In genomic region chr5:121883356-121883755, GRCm38 (mm10) we compare ENCODE assay signal across 27 mouse cellular contexts. TPM values are rescaled to one million over a fixed set of nuclear protein-coding genes. Genes with fewer than 3 reads are reported as not detected.
DNase-seq lines count a peak whose midpoint lies in the region; ATAC-seq and TF ChIP-seq lines count a peak whose summit lies in the region.
"Had no signal": no experiment of that assay in that cellular context is flagged by ENCODE, and none has a peak within 500 bp of the region (broad histone marks: within the 10 kb centered on the region; RNA-seq: fewer than 3 reads in every experiment).

No protein-coding gene starts in this region.

- no peaks in the 10 kb centered on the region for H3K27me3 ChIP-seq in hindbrain, embryonic 12.5 days
- H3K27me3 ChIP-seq in hindbrain, embryonic 11.5 days (ENCODE audit: control insufficient read depth, insufficient read depth, low read length) = no peaks in the 10 kb centered on the region
- no peaks in the 10 kb centered on the region for H3K27me3 ChIP-seq in kidney, postnatal 0 days (ENCODE audit: insufficient read depth, low read length)
- H3K27me3 ChIP-seq in hindbrain, postnatal 0 days (ENCODE audit: insufficient read depth, low read length) = no peaks in the 10 kb centered on the region
- H3K27me3 ChIP-seq: forebrain, embryonic 15.5 days; heart, embryonic 12.5 days; heart, embryonic 15.5 days; hindbrain, embryonic 15.5 days had no signal

- intact Hi-C loops in left cerebral cortex, postnatal 36 days (cut with DNase I) = no loop called here

- no peak overlapping the region for H3K9ac ChIP-seq in hindbrain, embryonic 12.5 days
- H3K9ac ChIP-seq in hindbrain, embryonic 11.5 days (ENCODE audit: low read depth, low read length) = no peak overlapping the region
- H3K9ac ChIP-seq in kidney, postnatal 0 days (ENCODE audit: low read depth, low read length) = no peak overlapping the region
- H3K9ac ChIP-seq in hindbrain, postnatal 0 days (replicated peaks; ENCODE audit: low read length) = no peak overlapping the region
- H3K9ac ChIP-seq: embryonic facial prominence, embryonic 13.5 days; forebrain, embryonic 12.5 days; forebrain, embryonic 15.5 days; heart, embryonic 12.5 days; heart, embryonic 15.5 days; hindbrain, embryonic 15.5 days had no signal

- ATAC-seq in hindbrain, embryonic 12.5 days (ENCODE audit: low FRiP score) = peak; percentile 38
- ATAC-seq in hindbrain, embryonic 11.5 days (ENCODE audit: low FRiP score) = no peak
- 0 out of 2 replicates have a peak, but pooled peaks have one; percentile 22 for ATAC-seq in kidney, postnatal 0 days (replicated peaks; ENCODE audit: low FRiP score, low read depth)
- ATAC-seq in hindbrain, postnatal 0 days = peak; percentile 55; the same call in 1 of the 2 replicates
- ATAC-seq: activated CD4-positive, CD25-positive, alpha-beta regulatory T cell, adult 4 months; forebrain, embryonic 15.5 days; inflammation-experienced regulatory T-cells, adult 6 months had no signal

- DNase-seq in hindbrain, embryonic 11.5 days (ENCODE audit: low spot score) = no peak
- DNase-seq in kidney, postnatal 0 days (ENCODE audit: low spot score) = no peak
- DNase-seq in kidney, adult 8-10 months = no peak
- DNase-seq in hindbrain, postnatal 0 days (ENCODE audit: low spot score) = no peak
- no peak for DNase-seq in left cerebral cortex, postnatal 36 days (ENCODE audit: low spot score in 2 of 2)
- DNase-seq: adrenal gland, adult 8-10 months; adrenal gland, postnatal 25 days; cerebellum, adult 11-12 months; cerebellum, adult 8-10 months; cerebellum, postnatal 10 days; cerebellum, postnatal 36 days; embryo, embryonic 11 days; gastrocnemius, postnatal 25 days; heart, adult 18-20 months; heart, postnatal 10 days; heart, postnatal 36 days had no signal

- no peak overlapping the region for H3K4me3 ChIP-seq in hindbrain, embryonic 12.5 days
- H3K4me3 ChIP-seq in hindbrain, embryonic 11.5 days (ENCODE audit: low read depth, low read length) = no peak overlapping the region
- no peak overlapping the region for H3K4me3 ChIP-seq in kidney, postnatal 0 days (replicated peaks; ENCODE audit: low read depth, low read length)
- H3K4me3 ChIP-seq in hindbrain, postnatal 0 days (ENCODE audit: low read length) = no peak overlapping the region
- H3K4me3 ChIP-seq: embryonic facial prominence, embryonic 10.5 days; embryonic facial prominence, embryonic 13.5 days; erythroblast, embryonic 14.5 days; forebrain, embryonic 12.5 days; forebrain, embryonic 15.5 days; heart, embryonic 12.5 days; heart, embryonic 15.5 days; hindbrain, embryonic 15.5 days had no signal

- peaks cover 11% of the 10 kb centered on the region for H3K36me3 ChIP-seq in hindbrain, embryonic 12.5 days
- 0 out of 2 replicates have a peak, but pooled peaks cover 3% of the 10 kb centered on the region for H3K36me3 ChIP-seq in hindbrain, embryonic 11.5 days (ENCODE audit: control insufficient read depth, insufficient read depth, low read length)
- H3K36me3 ChIP-seq in kidney, postnatal 0 days (ENCODE audit: insufficient read depth, low read length) = no peaks in the 10 kb centered on the region
- no peaks in the 10 kb centered on the region for H3K36me3 ChIP-seq in hindbrain, postnatal 0 days (ENCODE audit: insufficient read depth, low read length)
- H3K36me3 ChIP-seq: embryonic facial prominence, embryonic 13.5 days; forebrain, embryonic 15.5 days; heart, embryonic 15.5 days had no signal

- TF ChIP-seq CTCF in kidney, postnatal 0 days (IDR thresholded peaks at IDR 0.05; ENCODE audit: low read depth) = no peak
- TF ChIP-seq CTCF in hindbrain, postnatal 0 days (IDR thresholded peaks at IDR 0.05; ENCODE audit: low read depth) = no peak

- 74% methylated on average over 8 of the region's 8 CpGs for WGBS in hindbrain, embryonic 12.5 days
- WGBS in hindbrain, embryonic 11.5 days = 80% methylated on average over 8 of the region's 8 CpGs
- WGBS in kidney, postnatal 0 days = 68% methylated on average over 8 of the region's 8 CpGs
- WGBS in hindbrain, postnatal 0 days = 68% methylated on average over 8 of the region's 8 CpGs

- H3K27ac ChIP-seq in hindbrain, embryonic 12.5 days = no peak overlapping the region
- no peak overlapping the region for H3K27ac ChIP-seq in hindbrain, embryonic 11.5 days (ENCODE audit: low read depth, low read length)
- no peak overlapping the region for H3K27ac ChIP-seq in kidney, postnatal 0 days
- no peak overlapping the region for H3K27ac ChIP-seq in hindbrain, postnatal 0 days
- H3K27ac ChIP-seq: embryonic facial prominence, embryonic 10.5 days; embryonic facial prominence, embryonic 13.5 days; forebrain, embryonic 12.5 days; forebrain, embryonic 15.5 days; heart, embryonic 15.5 days; hindbrain, embryonic 15.5 days had no signal

- H3K9me3 ChIP-seq in hindbrain, embryonic 12.5 days (replicated peaks) = 0 out of 2 replicates have a peak, but pooled peaks cover 4% of the 10 kb centered on the region
- no peaks in the 10 kb centered on the region for H3K9me3 ChIP-seq in hindbrain, embryonic 11.5 days (ENCODE audit: control insufficient read depth, low read length)
- H3K9me3 ChIP-seq in kidney, postnatal 0 days (replicated peaks; ENCODE audit: low read length) = no peaks in the 10 kb centered on the region
- no peaks in the 10 kb centered on the region for H3K9me3 ChIP-seq in hindbrain, postnatal 0 days (ENCODE audit: low read length)
- H3K9me3 ChIP-seq: embryonic facial prominence, embryonic 13.5 days; forebrain, embryonic 15.5 days; heart, embryonic 15.5 days; hindbrain, embryonic 15.5 days had no signal

- no peak overlapping the region for H3K4me2 ChIP-seq in hindbrain, embryonic 12.5 days (replicated peaks)
- no peak overlapping the region for H3K4me2 ChIP-seq in hindbrain, embryonic 11.5 days (replicated peaks; ENCODE audit: low read depth, low read length)
- H3K4me2 ChIP-seq in kidney, postnatal 0 days (ENCODE audit: low read length) = no peak overlapping the region
- H3K4me2 ChIP-seq in hindbrain, postnatal 0 days (ENCODE audit: low read depth, low read length) = no peak overlapping the region
- H3K4me2 ChIP-seq: embryonic facial prominence, embryonic 13.5 days; forebrain, embryonic 12.5 days; forebrain, embryonic 15.5 days; heart, embryonic 12.5 days; heart, embryonic 15.5 days; hindbrain, embryonic 15.5 days had no signal

- peaks cover 5% of the 10 kb centered on the region; the same call in 1 of the 2 replicates for H3K4me1 ChIP-seq in hindbrain, embryonic 12.5 days
- no peaks in the 10 kb centered on the region for H3K4me1 ChIP-seq in hindbrain, embryonic 11.5 days (replicated peaks; ENCODE audit: control insufficient read depth, insufficient read depth, low read length)
- H3K4me1 ChIP-seq in kidney, postnatal 0 days (replicated peaks; ENCODE audit: insufficient read depth, low read length) = no peaks in the 10 kb centered on the region
- H3K4me1 ChIP-seq in hindbrain, postnatal 0 days (ENCODE audit: insufficient read depth, low read length) = no peaks in the 10 kb centered on the region
- H3K4me1 ChIP-seq: embryonic facial prominence, embryonic 13.5 days; heart, embryonic 15.5 days; hindbrain, embryonic 15.5 days had no signal

RNA-seq across cellular contexts. Expression of gene Pheta1, which starts 34.6 kb away (rescaled TPM):
- 48.1 and 50.5 TPM in 2 replicates for polyA plus RNA-seq in hindbrain, embryonic 12.5 days (2016; fragmentation: Nextera tagmentation; extraction: Ambion mirVana)
- polyA plus RNA-seq in hindbrain, embryonic 11.5 days (2014; fragmentation: Nextera tagmentation; extraction: Ambion mirVana) = 27.0 and 29.3 TPM in 2 replicates
- 25.7 and 26.7 TPM in 2 replicates for polyA plus RNA-seq in kidney, postnatal 0 days (2015; fragmentation: Nextera tagmentation; extraction: Ambion mirVana)
- total RNA-seq in hindbrain, postnatal 0 days (2014; rRNA removed) = 48.9 and 52.5 TPM in 2 replicates
- 28.0 and 28.3 TPM in 2 replicates for polyA plus RNA-seq in hindbrain, postnatal 0 days (2015; fragmentation: Nextera tagmentation; extraction: Ambion mirVana)
- 10 to 100 TPM in 1 of 2 experiments, 1 to 10 TPM in 1; 9.1 to 11.4 TPM for total RNA-seq in left cerebral cortex, postnatal 36 days (2021)

RNA-seq across cellular contexts. Expression of gene Sh2b3, which starts 45.9 kb away (rescaled TPM):
- polyA plus RNA-seq in hindbrain, embryonic 12.5 days (2016; fragmentation: Nextera tagmentation; extraction: Ambion mirVana) = 11.4 and 12.1 TPM in 2 replicates
- polyA plus RNA-seq in hindbrain, embryonic 11.5 days (2014; fragmentation: Nextera tagmentation; extraction: Ambion mirVana) = 8.4 and 9.6 TPM in 2 replicates
- 19.4 and 21.0 TPM in 2 replicates for polyA plus RNA-seq in kidney, postnatal 0 days (2015; fragmentation: Nextera tagmentation; extraction: Ambion mirVana)
- total RNA-seq in hindbrain, postnatal 0 days (2014; rRNA removed) = 24.7 and 31.0 TPM in 2 replicates
- polyA plus RNA-seq in hindbrain, postnatal 0 days (2015; fragmentation: Nextera tagmentation; extraction: Ambion mirVana) = 6.5 and 6.6 TPM in 2 replicates
- total RNA-seq in left cerebral cortex, postnatal 36 days (2021) = 10 to 100 TPM; 22.0 to 22.5 TPM
